21 mouse cellular contexts compared by ENCODE assay signal in the genomic region with DNA sequence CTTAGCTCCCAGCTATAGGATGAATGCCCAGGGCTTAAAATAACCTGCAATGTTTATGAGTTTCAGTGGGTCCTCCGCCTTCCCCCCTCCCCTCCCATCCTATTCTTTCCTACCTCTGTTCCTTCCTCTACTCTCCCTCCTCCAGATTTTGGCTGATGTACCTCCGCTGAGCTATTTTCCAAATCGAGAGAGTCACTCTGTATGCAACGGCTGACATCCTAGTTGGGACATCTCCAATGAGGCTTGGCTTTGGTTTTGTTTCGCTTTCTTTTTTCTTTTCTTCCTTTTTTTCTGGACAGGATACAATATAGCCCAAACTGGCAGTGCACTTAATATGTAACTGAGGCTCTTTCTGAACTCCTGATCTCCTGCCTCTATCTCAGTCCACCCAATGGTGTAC.
DNase-seq lines count a peak whose midpoint lies in the region; ATAC-seq and TF ChIP-seq lines count a peak whose summit lies in the region.
"Had no signal": no experiment of that assay in that cellular context is flagged by ENCODE, and none has a peak within 500 bp of the region (broad histone marks: within the 10 kb centered on the region; RNA-seq: fewer than 3 reads in every experiment).

No protein-coding gene starts in this region.

- 73% methylated on average over 5 of the region's 5 CpGs for WGBS in liver, adult 2 months
- WGBS in liver, embryonic 12.5 days (ENCODE audit: insufficient replicate concordance): 63% methylated on average over 5 of the region's 5 CpGs

- no peak for TF ChIP-seq POLR2A in liver, adult 2 months (IDR thresholded peaks at IDR 0.05; ENCODE audit: extremely low read depth, insufficient read depth, low read length)

- DNase-seq in frontal cortex, postnatal 14 days (ENCODE audit: low spot score in 2 of 2): no peak
- DNase-seq in liver, adult 2 months (ENCODE audit: extremely low read depth, low read depth, low spot score): peak; percentile 13
- DNase-seq in NIH3T3 (ENCODE audit: low read depth): peak; percentile 15
- no peak for DNase-seq in gastrocnemius, postnatal 4 days (ENCODE audit: low spot score in 2 of 2)
- DNase-seq in cerebellum, adult 11-12 months: no peak
- DNase-seq: gastrocnemius, postnatal 36 days; kidney, adult 2 months; kidney, postnatal 25 days; lung, postnatal 36 days; midbrain, embryonic 14.5 days; spleen, adult 18-20 months; thymus, postnatal 4 days had no signal

- no peak overlapping the region for H3K9ac ChIP-seq in liver, adult 2 months (ENCODE audit: low read depth, low read length)
- H3K9ac ChIP-seq in liver, embryonic 12.5 days: no peak overlapping the region
- H3K9ac ChIP-seq: forebrain, embryonic 15.5 days; hindbrain, embryonic 13.5 days; liver, embryonic 15.5 days had no signal

- TF ChIP-seq CTCF in liver, adult 2 months (IDR thresholded peaks at IDR 0.05; ENCODE audit: low read depth, low read length): no peak

- no peak overlapping the region for H3K4me3 ChIP-seq in liver, adult 2 months (ENCODE audit: insufficient read depth, low read depth, low read length)
- no peak overlapping the region for H3K4me3 ChIP-seq in liver, embryonic 12.5 days
- H3K4me3 ChIP-seq: forebrain, embryonic 15.5 days; hindbrain, embryonic 13.5 days; limb, embryonic 10.5 days; liver, embryonic 15.5 days had no signal

- no peak overlapping the region for H3K4me2 ChIP-seq in liver, embryonic 12.5 days
- H3K4me2 ChIP-seq: forebrain, embryonic 15.5 days; hindbrain, embryonic 13.5 days; liver, embryonic 15.5 days had no signal

- no peaks in the 10 kb centered on the region for H3K36me3 ChIP-seq in liver, adult 2 months (ENCODE audit: control insufficient read depth, insufficient read depth, low read length)
- H3K36me3 ChIP-seq in liver, embryonic 12.5 days: no peaks in the 10 kb centered on the region
- H3K36me3 ChIP-seq: forebrain, embryonic 15.5 days; hindbrain, embryonic 13.5 days; limb, embryonic 10.5 days; liver, embryonic 15.5 days had no signal

- H3K79me2 ChIP-seq in liver, adult 2 months (ENCODE audit: control insufficient read depth, insufficient read depth, low read length): no peaks in the 10 kb centered on the region

- H3K27me3 ChIP-seq in liver, adult 2 months (ENCODE audit: control insufficient read depth, insufficient read depth, low read length): no peaks in the 10 kb centered on the region
- H3K27me3 ChIP-seq in liver, embryonic 12.5 days (replicated peaks): no peaks in the 10 kb centered on the region
- H3K27me3 ChIP-seq: forebrain, embryonic 15.5 days; hindbrain, embryonic 13.5 days; liver, embryonic 15.5 days; Patski had no signal

- ATAC-seq in frontal cortex, adult (ENCODE audit: low TSS enrichment): peak; percentile 90
- no peak for ATAC-seq in liver, embryonic 12.5 days
- peak; percentile 69 for ATAC-seq in common myeloid progenitor, adult 5-6 weeks (replicated peaks; ENCODE audit: low read depth, poor library complexity, severe bottlenecking)
- ATAC-seq: forebrain, embryonic 15.5 days; Patski had no signal

- no peak overlapping the region for H3K27ac ChIP-seq in liver, adult 2 months (replicated peaks; ENCODE audit: insufficient read depth, low read depth, low read length)
- no peak overlapping the region for H3K27ac ChIP-seq in liver, embryonic 12.5 days
- H3K27ac ChIP-seq: forebrain, embryonic 15.5 days; hindbrain, embryonic 13.5 days; limb, embryonic 10.5 days; liver, embryonic 15.5 days; stomach, postnatal 0 days had no signal

- no peaks in the 10 kb centered on the region for H3K9me3 ChIP-seq in liver, embryonic 12.5 days (replicated peaks)
- H3K9me3 ChIP-seq: forebrain, embryonic 15.5 days; hindbrain, embryonic 13.5 days; limb, embryonic 10.5 days; liver, embryonic 15.5 days had no signal

- H3K4me1 ChIP-seq in liver, adult 2 months (ENCODE audit: control insufficient read depth, insufficient read depth, low read length): no peaks in the 10 kb centered on the region
- H3K4me1 ChIP-seq in liver, embryonic 12.5 days: no peaks in the 10 kb centered on the region
- H3K4me1 ChIP-seq: liver, embryonic 15.5 days had no signal

Comparison
In these comparisons a context has a peak if more than half of its experiments do, and no peak if none do; other contexts are left out.
1. DNase-seq: peak in liver, adult 2 months (single experiment) and NIH3T3 (single experiment); none in frontal cortex, postnatal 14 days (0 of 2), gastrocnemius, postnatal 4 days (0 of 2) and cerebellum, adult 11-12 months (single experiment).